Mouse (Mus musculus) forebrain, embryonic 14.5 days (tissue): ENCODE data around the gene Erp27. TPM values are rescaled to one million over a fixed set of nuclear protein-coding genes. Genes with fewer than 3 reads are reported as not detected.

Experiments
- ATAC-seq: fragments of 200-750 bp; cut with Nextera tagmentation; 2 replicates; pipeline ENCODE4 v1.8.0; 2017; ENCODE audit warnings: mild to moderate bottlenecking, moderate library complexity
- DNase-seq: peaks from one replicate; pipeline ENCODE4 v3.0.0-alpha.2; 2015; ENCODE audit warnings: low spot score
- H3K27ac ChIP-seq: fragments of 300-500 bp; sonication (generic); 2 replicates; pipeline ENCODE4 v1.5.1; 2014; ENCODE audit warnings: low read depth, mild to moderate bottlenecking, control low read depth, low read length, moderate library complexity
- H3K27me3 ChIP-seq: fragments of 300-500 bp; sonication (generic); replicated peaks from 2 replicates; pipeline ENCODE4 v1.6.1; 2014; ENCODE audit warnings: low read length, control low read depth, mixed read lengths; ENCODE audit not compliant: control insufficient read depth, insufficient read depth
- H3K36me3 ChIP-seq: fragments of 300-500 bp; sonication (generic); 2 replicates; pipeline ENCODE4 v1.6.1; 2014; ENCODE audit warnings: low read length, control low read depth; ENCODE audit not compliant: control insufficient read depth, insufficient read depth
- H3K4me1 ChIP-seq: fragments of 300-500 bp; sonication (generic); 2 replicates; pipeline ENCODE4 v1.6.1; 2014; ENCODE audit warnings: antibody characterized with exemption, low read length, control low read depth; ENCODE audit not compliant: control insufficient read depth, insufficient read depth
- H3K4me2 ChIP-seq: fragments of 300-500 bp; sonication (generic); 2 replicates; pipeline ENCODE4 v1.6.1; 2014; ENCODE audit warnings: mild to moderate bottlenecking, control low read depth, low read length
- H3K4me3 ChIP-seq: fragments of 300-500 bp; sonication (generic); 2 replicates; pipeline ENCODE4 v1.5.1; 2014; ENCODE audit warnings: low read depth, low read length, control low read depth
- H3K9ac ChIP-seq: fragments of 300-500 bp; sonication (generic); 2 replicates; pipeline ENCODE4 v1.6.1; 2014; ENCODE audit warnings: mild to moderate bottlenecking, low read length, control low read depth, moderate library complexity
- H3K9me3 ChIP-seq: fragments of 300-500 bp; sonication (generic); replicated peaks from 2 replicates; pipeline ENCODE4 v1.6.1; 2016; ENCODE audit warnings: low read length, control low read depth, mixed read lengths; ENCODE audit not compliant: control insufficient read depth
- WGBS: fragments of 180-500 bp; shearing (Covaris S2); extraction: QIAGEN DNeasy Blood & Tissue Kit; methylation state at CpG from one replicate; pipeline ENCODE4 v1.1.7; 2014; 5-methylcytosine and 5-hydroxymethylcytosine counted together
- polyA plus RNA-seq: library from polyadenylated mRNA; unstranded; fragments of >200 nt; fragmentation: Nextera tagmentation; extraction: Ambion mirVana; gene quantifications from 2 replicates; pipeline ENCODE4 v1.2.1, GENCODE M21; 2014

Gene Erp27
- polyA plus RNA-seq, 1 experiment from 2014 or later = 0.23 TPM

DNA sequence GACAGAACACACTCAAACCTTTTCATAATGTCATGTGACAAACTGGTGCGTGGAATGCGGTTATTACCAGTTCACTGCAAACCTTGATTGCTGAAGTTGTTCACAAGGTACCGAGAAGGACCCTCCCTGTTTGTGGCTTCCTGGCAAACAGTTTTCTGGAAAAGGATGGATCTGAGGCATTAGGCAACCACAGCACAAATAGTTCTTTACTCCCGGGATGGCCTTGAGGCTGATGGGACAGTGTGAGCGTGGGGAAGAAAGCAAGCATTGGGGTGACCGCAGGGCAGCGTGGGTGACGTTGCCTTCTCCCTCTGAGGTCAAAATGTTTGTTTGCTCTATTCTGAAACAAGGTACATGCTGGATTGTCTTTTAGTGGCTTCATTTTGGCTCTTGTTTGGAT, 32.7 kb upstream of the Erp27 start:
- H3K4me2 ChIP-seq = no peak overlapping the region
- WGBS = 91% methylated on average over 8 of the region's 8 CpGs

DNA sequence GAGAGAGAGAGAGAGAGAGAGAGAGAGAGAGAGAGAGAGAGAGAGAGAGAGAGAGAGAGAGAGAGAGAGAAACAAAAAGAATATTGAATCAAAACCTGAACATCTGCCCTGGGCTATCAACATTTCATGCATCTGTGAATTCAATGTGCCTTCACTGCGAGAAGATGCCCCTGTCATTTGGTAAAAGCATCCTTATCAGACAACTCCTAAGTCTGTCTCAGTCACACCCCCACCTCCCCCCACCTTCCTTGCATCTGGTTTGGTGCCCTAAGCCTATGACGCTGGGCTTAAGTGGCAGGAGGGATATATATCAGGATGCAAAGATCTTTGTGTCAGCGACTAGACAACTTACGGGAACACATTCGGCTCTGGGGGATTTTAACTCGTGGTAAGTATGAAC, 32.2 kb upstream of the Erp27 start:
- 80% methylated on average over 6 of the region's 6 CpGs for WGBS
- no peak for DNase-seq
- H3K27ac ChIP-seq = no peak overlapping the region
- H3K9ac ChIP-seq = no peak overlapping the region
- H3K27me3 ChIP-seq = no peaks in the 10 kb centered on the region
- H3K36me3 ChIP-seq = no peaks in the 10 kb centered on the region
- no peak overlapping the region for H3K4me3 ChIP-seq
- no peaks in the 10 kb centered on the region for H3K9me3 ChIP-seq
- no peaks in the 10 kb centered on the region for H3K4me1 ChIP-seq
- H3K4me2 ChIP-seq = no peak overlapping the region
- ATAC-seq = no peak

More for the DNA sequence above, 32.7 kb upstream of the Erp27 start:
- ATAC-seq (no peak), DNase-seq (no peak)
- Histone ChIP-seq H3K9ac (no peak overlapping the region), H3K9me3 (no peaks in the 10 kb centered on the region), H3K27me3 (no peaks in the 10 kb centered on the region), H3K4me3 (no peak overlapping the region), H3K27ac (no peak overlapping the region), H3K36me3 (no peaks in the 10 kb centered on the region), H3K4me1 (no peaks in the 10 kb centered on the region)

DNA sequence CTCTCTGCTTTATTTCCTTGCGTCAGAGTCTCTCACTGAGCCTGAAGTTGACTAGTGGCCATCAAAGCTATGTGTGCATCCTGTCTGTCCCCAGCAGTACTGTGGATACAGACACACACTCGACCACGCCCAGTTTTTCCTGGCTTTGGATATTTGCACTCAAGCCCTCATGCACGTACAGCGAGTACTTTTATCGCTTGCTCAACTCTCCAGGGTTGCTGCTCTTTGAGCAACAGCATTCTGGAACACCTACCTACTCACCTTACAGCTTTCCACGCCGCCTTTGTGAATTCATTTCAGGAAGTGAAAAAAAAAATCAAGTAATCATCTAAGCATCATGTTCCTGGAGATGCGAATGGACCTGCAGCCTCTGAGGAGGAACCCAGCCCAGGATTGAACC, 30.9 kb upstream of the Erp27 start:
- no peaks in the 10 kb centered on the region for H3K36me3 ChIP-seq
- ATAC-seq (no peak), DNase-seq (no peak)
- H3K9me3 ChIP-seq = no peaks in the 10 kb centered on the region
- H3K4me1 ChIP-seq = no peaks in the 10 kb centered on the region
- H3K4me3 ChIP-seq = no peak overlapping the region
- H3K27ac ChIP-seq = no peak overlapping the region
- 93% methylated on average over 9 of the region's 9 CpGs for WGBS
- no peaks in the 10 kb centered on the region for H3K27me3 ChIP-seq
- no peak overlapping the region for H3K9ac ChIP-seq
- no peak overlapping the region for H3K4me2 ChIP-seq

DNA sequence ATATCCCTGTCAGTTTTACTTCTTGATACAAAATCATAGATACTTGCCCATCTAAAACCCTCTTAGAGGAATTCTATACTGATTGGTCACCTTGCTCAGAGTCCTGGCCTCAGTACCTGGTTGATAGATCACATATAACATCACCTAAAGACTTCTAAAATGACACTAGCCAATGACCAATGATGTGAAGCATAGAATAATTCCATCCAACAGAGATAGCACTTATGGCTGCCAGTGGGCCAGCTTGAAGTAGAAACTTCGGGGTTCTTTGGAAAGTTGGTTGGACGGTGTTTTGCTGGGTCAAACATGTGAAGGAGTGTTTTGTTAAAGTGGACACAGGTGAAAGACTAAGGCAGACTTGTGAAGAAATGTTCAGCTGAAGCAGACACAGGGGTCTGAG, 28.2 kb upstream of the Erp27 start:
- WGBS = 95% methylated on average over 2 of the region's 2 CpGs
- ATAC-seq (no peak), DNase-seq (no peak)
- no peaks in the 10 kb centered on the region for H3K36me3 ChIP-seq
- H3K27me3 ChIP-seq = no peaks in the 10 kb centered on the region
- H3K4me1 ChIP-seq = no peaks in the 10 kb centered on the region
- no peak overlapping the region for H3K27ac ChIP-seq
- no peak overlapping the region for H3K4me2 ChIP-seq
- no peak overlapping the region for H3K9ac ChIP-seq
- H3K9me3 ChIP-seq = no peaks in the 10 kb centered on the region
- H3K4me3 ChIP-seq = no peak overlapping the region

DNA sequence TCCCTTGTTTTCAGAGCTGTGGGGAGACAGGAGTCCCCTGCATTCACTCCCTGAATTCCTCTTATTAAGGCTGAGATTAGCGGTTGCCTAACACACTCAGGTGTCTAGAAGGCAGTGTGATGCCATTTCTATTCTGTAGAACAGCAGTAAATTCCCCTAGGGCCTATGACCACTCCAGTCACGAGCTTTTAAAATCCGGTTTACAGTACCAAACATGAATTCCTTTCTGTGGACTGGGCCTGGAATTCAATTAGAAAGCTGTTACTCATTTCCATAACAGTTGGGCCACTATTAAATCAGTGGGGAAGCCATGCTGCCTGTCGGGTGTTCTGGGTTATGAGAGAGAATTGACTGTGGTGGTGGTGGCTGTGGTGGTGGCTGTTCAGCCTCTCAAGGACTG, 25.7 kb upstream of the Erp27 start:
- Histone ChIP-seq H3K27me3 (no peaks in the 10 kb centered on the region), H3K36me3 (no peaks in the 10 kb centered on the region), H3K4me1 (no peaks in the 10 kb centered on the region), H3K9ac (no peak overlapping the region), H3K27ac (no peak overlapping the region), H3K9me3 (no peaks in the 10 kb centered on the region), H3K4me3 (no peak overlapping the region), H3K4me2 (no peak overlapping the region)
- DNase-seq (no peak), ATAC-seq (peak; percentile 44; the same call in 1 of the 2 replicates)
- 30% methylated on average over 4 of the region's 4 CpGs for WGBS

DNA sequence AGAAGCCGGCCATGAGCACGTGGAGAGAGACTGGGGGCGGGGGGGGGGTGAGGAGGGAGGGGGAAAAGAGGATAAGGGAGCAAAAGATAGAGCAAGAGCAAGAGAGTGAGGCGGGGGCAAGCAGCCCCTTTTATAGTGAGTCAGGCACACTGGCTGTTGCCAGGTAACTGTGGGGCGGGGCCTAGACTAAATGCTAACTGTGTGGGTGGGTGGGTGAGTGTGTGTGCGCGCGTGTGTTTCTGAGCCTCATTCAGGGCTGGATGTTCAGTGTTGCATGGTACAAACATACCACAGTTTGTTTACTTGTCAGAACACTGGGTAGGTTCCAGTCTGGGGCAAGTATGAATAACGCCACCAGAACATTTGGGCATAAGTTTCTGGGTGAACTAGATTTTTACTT, 25.0 kb upstream of the Erp27 start:
- H3K27me3 ChIP-seq = no peaks in the 10 kb centered on the region
- peak; percentile 60; the same call in 1 of the 2 replicates for ATAC-seq

DNA sequence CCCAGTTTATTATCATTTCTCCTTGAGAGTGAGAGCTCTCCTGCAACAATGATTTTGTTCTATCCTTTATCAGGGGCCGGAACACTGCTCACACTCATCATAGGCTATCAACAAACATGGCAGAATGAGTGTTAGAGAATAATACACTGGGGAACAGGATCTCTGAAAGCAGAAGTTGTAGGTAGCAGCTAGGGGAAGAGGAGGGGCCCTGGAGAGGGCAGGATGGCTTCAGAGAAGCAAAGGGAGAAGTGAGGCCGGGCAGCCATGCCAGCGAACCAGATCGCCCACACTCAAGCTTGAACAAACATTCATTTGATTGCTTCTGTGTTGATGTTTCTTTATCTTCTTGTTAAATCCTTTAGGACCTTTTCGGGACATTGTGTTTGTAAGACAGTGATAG, 24.3 kb upstream of the Erp27 start:
- Histone ChIP-seq H3K4me1 (no peaks in the 10 kb centered on the region), H3K36me3 (no peaks in the 10 kb centered on the region), H3K9me3 (no peaks in the 10 kb centered on the region), H3K27ac (no peak overlapping the region), H3K4me2 (no peak overlapping the region), H3K4me3 (no peak overlapping the region), H3K27me3 (no peaks in the 10 kb centered on the region), H3K9ac (no peak overlapping the region)
- no peak for DNase-seq
- WGBS = 86% methylated on average over 5 of the region's 5 CpGs
- no peak for ATAC-seq

More for the DNA sequence above, 25.0 kb upstream of the Erp27 start:
- no peak overlapping the region for H3K9ac ChIP-seq
- no peak overlapping the region for H3K27ac ChIP-seq
- H3K4me3 ChIP-seq = no peak overlapping the region
- H3K9me3 ChIP-seq = no peaks in the 10 kb centered on the region
- WGBS = 31% methylated on average over 8 of the region's 9 CpGs
- no peak overlapping the region for H3K4me2 ChIP-seq
- DNase-seq = peak; percentile 49
- H3K4me1 ChIP-seq = no peaks in the 10 kb centered on the region
- H3K36me3 ChIP-seq = no peaks in the 10 kb centered on the region

DNA sequence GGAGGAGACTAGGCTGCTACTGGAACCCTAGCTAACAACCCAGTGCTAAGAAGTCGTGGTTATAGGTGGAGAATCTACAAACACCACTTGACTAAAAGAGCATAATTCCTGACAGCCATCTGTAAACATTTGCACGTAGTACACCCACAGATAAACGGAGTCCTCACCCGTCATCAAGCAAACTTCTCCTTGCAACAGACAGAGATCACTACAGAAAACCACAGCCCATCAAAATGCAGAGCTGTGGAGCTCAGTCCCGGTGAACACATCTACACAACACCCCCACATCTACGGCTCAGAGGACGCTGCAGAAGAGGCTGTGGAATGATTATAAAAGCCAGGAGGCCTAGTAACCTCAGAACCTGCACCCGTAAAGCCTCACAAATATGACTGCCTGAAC, 22.5 kb upstream of the Erp27 start:
- Histone ChIP-seq H3K9ac (no peak overlapping the region), H3K27me3 (no peaks in the 10 kb centered on the region), H3K36me3 (no peaks in the 10 kb centered on the region), H3K9me3 (no peaks in the 10 kb centered on the region), H3K4me2 (no peak overlapping the region), H3K27ac (no peak overlapping the region), H3K4me1 (no peaks in the 10 kb centered on the region), H3K4me3 (no peak overlapping the region)
- ATAC-seq (no peak), DNase-seq (no peak)
- WGBS = 94% methylated on average over 8 of the region's 8 CpGs

DNA sequence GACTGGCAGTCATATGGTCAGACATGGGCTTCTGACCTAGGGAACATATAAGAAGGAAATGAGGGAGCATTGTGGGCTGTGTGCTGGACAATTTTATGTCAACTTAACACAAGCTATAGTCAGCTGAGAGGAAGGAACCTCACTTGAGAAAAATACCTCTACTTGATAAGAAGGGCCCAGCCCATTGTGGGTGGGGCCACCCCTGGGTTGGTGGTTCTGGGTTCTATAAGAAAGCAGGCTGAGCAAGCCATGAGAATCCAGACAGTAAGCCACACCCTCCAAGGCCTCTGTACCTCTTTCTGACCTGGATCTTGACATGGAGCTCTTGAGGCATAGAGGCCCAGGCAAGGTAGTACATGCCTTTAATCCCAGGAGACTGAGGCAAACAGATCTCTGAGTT, 21.4 kb upstream of the Erp27 start:
- Histone ChIP-seq H3K4me2 (no peak overlapping the region), H3K9me3 (no peaks in the 10 kb centered on the region), H3K4me3 (no peak overlapping the region), H3K9ac (no peak overlapping the region), H3K36me3 (no peaks in the 10 kb centered on the region), H3K27me3 (no peaks in the 10 kb centered on the region), H3K27ac (no peak overlapping the region), H3K4me1 (no peaks in the 10 kb centered on the region)
- ATAC-seq (no peak), DNase-seq (no peak)

DNA sequence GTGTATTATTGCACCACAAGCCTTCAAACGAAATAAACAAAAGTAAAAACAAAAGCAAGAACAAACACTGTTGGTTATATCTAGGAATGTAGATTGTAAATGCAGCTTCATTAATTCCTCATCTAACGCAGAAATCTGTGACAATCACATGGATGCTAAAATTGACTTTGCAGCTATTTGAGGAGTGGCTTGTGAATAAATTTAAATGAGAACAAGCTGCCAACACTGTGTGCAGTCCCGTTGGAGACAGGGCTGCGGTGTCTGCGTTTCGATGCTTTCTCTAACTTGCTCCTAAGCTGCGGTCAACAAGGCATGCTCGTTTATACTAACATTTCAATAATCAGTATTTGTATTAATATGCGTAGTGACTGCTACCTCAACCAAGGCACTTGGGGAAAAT, 20.3 kb upstream of the Erp27 start:
- Histone ChIP-seq H3K27ac (no peak overlapping the region), H3K27me3 (no peaks in the 10 kb centered on the region), H3K36me3 (no peaks in the 10 kb centered on the region), H3K9me3 (no peaks in the 10 kb centered on the region), H3K4me3 (no peak overlapping the region), H3K4me1 (no peaks in the 10 kb centered on the region), H3K4me2 (no peak overlapping the region), H3K9ac (no peak overlapping the region)
- DNase-seq (no peak), ATAC-seq (no peak)
- WGBS = 77% methylated on average over 9 of the region's 9 CpGs
